Mouse (Mus musculus) kidney, adult 9 months (tissue): ENCODE results near the gene Stk39.

Source experiments
- DNase-seq: peaks from one replicate; pipeline ENCODE4 v3.0.0; 2022

Stk39 gene

GRCm38 (mm10) chr2:68270836-68271235 lies 201.2 kb downstream of the Stk39 start:
- DNase-seq, result no peak

DNA sequence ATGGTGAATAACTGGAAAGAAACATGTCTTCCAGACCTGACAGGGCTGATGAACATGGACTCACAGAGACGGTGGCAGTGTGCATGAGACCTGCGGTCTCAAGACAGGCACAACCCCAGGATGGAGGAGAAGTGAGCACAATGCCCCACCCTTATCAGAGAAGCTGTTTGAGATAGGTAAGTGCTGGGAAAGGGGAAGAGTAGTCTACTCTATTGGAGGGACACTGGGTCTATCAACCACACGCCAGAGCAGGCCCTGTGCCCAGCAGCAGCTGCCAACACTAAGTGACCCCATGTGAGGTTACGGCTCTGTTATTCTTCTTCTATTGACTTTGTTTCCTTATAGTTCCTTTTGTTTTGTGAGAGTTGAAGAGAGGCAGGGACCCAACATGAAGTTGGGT lies 202.4 kb downstream of the Stk39 start:
- DNase-seq, result no peak

DNA sequence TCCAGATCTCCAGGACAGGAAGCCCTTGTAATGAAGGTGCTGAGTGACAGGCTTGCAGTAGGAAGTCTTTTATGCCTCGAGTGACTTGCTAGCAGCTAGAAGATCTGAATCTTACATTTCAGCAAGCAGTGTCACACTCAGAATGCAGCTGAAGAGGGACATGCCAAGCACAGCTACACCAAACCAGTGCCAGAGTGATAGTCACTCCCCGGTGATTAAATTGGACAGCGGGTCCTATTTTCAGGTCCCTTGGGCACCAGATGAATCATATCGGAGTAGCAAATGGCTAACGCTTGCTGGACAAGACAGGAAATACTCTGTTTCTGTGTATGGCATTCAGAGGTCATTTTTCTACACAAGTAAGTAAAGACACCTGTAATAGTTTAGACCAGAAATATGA lies 207.2 kb downstream of the Stk39 start:
- DNase-seq, result no peak

- DNase-seq, result no peak
Measured at GRCm38 (mm10) chr2:68260911-68261310, 211.2 kb downstream of the Stk39 start.

DNA sequence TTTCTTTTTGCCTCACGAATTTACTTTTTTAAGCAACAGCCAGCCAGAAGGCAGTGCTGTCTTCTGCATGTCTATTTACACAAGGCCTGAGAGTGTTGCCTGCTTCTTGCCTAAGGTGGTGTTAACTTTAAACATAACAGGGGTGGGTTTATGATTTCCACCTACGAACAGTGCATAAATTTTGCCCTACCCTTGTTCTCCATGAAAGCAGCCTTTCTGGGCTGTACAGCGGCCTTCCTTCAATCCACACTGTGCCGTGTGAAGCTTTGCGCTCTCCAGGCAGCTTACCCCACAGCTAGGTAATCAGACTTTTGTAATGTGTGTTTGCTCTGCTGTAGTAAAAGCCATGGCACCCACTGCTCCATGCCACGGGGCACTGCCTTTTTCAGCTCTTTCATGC lies 214.5 kb downstream of the Stk39 start:
- no peak for DNase-seq

- no peak for DNase-seq
Measured at GRCm38 (mm10) chr2:68256472-68256871, 215.6 kb downstream of the Stk39 start.

DNA sequence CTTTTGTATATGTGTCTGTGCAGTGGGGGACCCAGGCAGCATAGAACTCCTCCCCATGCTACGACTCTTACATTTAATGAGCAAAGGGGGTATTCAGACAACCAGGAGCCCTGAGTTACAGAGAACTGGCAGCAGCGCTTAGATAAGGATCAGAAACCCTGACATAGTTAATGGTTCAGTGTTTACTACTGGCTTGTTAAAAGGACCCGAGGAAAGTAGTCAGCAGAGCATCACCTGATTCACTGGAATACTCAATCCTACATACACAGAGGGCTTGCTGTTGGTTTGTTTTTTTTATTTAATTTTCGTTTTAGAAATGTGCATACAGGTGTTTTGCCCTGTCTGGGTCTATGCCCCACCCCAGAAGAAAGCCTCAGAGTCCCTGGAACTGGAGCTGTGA lies 217.3 kb downstream of the Stk39 start:
- no peak for DNase-seq

- DNase-seq, result no peak
Measured at GRCm38 (mm10) chr2:68253222-68253621, 218.8 kb downstream of the Stk39 start.

- no peak for DNase-seq
Measured at GRCm38 (mm10) chr2:68252048-68252758, 219.9 kb downstream of the Stk39 start.

DNA sequence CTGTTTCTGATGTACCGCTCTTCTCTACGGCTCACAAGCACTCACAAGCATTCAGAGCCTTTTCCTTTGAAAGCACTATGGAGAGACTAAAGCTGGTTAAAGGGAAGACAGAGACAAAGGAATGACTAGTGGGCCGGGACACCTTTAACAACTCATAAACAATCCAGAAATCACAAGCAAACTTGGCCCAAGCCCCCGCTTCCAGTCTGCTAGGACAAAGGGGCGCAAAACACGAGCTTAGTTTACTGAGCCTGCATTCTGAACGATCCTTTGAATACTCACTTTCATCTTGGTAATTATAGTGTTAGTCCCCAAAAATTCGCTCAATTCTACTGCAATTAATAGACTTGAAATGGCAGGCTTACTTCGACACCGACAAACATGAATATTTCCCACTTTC lies 221.2 kb downstream of the Stk39 start:
- DNase-seq, result no peak

- no peak for DNase-seq
Measured at GRCm38 (mm10) chr2:68249855-68250424, 222.1 kb downstream of the Stk39 start.

DNA sequence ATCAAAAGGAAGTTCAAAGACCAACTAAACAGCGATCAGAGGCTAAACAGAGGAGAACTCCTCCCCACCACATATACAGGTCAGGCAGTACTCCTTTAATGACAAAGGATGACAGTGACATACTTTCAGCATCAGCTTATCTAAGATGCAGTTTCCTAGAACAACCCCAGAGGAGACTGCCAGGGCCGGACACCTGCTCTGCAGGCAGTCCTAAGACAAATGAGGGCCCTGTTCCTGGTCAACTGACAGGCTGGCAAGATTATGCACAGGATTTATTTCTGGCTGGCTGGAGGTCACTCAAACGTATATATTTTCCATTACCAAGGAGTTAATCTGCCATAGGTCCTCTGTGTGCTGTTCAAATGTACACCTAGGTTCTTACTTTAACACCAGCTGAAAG lies 225.8 kb downstream of the Stk39 start:
- no peak for DNase-seq

- no peak for DNase-seq
Measured at GRCm38 (mm10) chr2:68244556-68244955, 227.5 kb downstream of the Stk39 start.

DNA sequence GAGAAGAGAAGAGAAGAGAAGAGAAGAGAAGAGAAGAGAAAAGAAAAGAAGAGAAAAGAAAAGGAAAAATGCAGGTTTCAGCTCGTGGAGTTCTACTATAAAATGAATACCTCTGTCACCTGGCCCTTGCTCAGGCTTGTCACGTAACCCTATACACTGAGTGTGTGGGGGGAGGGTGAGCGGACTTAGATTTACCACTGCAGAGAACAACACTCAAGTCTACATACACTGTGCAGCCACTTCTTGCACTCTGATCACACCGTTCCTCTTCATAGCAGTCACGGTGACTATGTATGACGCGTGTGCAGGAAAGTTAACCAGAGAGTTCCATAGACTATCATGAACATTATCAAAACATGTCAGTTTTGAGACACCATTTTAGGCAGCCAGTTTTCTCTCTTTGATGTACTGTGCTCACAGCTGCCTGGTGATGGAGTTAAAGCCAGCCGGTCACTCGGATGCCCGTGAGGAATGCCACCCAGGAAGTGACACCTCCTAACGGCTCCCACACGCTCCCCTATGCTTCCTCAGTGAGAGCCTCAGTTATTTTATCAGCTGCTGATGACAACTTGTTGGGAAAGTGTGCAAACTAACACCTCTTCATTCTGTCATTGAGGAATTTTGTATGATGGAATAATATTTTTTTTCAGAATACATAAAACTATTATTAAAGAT lies 228.1 kb downstream of the Stk39 start:
- DNase-seq, result no peak

DNA sequence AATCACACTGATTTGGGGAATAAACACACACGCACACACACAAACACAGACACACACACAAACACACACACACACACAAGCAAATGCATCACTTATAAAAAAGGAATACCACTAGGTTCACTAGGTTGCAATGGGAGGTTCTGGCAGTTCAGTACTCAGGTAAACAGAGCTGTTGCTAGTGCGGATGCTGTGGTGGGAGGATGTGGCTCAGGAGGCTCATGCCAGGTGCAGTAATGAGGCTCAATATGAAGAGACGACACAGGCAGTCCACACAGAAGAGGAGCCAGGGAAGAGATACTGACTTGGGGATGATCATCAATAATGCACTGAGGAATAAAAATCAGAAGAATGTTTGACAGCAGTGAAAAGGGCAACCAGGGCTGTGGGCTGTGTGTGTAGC lies 228.8 kb downstream of the Stk39 start:
- no peak for DNase-seq

DNA sequence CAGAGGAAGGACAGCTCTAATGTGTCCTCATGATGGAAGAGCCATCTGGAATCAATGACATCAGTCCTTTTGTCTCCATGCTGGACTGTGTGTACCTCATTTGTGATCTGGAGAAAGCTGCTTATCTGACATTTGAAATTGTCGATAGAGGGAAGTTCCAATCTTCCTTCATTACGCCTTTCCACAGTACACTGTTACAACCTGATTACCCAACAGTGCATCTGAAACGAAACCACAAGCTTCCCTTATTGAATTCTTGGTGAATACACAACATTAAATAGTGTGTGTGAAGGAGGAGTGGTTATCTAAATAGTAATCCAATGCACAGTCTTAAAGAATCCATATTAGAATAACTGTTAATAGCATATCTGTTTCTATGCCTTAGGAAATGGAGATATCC lies 230.0 kb downstream of the Stk39 start:
- DNase-seq, result no peak

DNA sequence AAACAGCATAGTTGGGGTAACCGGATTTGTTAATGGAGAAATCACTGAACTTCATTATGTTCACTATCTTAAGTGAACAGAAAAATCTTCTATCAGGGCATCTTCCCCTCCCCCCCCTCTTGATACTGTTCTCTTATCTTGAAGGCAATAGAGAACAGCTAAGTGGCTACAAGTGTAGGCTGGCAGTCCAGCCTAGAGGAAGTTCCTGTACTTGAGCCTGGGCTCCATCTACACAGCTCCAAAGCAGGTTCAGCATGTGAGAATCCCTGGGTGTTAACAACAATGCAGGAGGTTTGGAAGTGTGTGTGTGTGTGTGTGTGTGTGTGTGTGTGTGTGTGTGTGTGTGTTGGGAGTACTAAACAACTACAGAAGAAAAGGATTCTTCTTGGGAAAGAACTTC lies 230.4 kb downstream of the Stk39 start:
- DNase-seq, result no peak

GRCm38 (mm10) chr2:68239415-68239814 lies 232.7 kb downstream of the Stk39 start:
- peak; percentile 60 for DNase-seq

GRCm38 (mm10) chr2:68232929-68233328 lies 239.1 kb downstream of the Stk39 start:
- no peak for DNase-seq

- DNase-seq, result no peak
Measured at GRCm38 (mm10) chr2:68229872-68230271, 242.2 kb downstream of the Stk39 start.

- DNase-seq, result no peak
Measured at GRCm38 (mm10) chr2:68229081-68229480, 243.0 kb downstream of the Stk39 start.

- DNase-seq, result peak; percentile 38
Measured at GRCm38 (mm10) chr2:68222227-68222873, 249.7 kb downstream of the Stk39 start.

- DNase-seq, result peak; percentile 16
Measured at GRCm38 (mm10) chr2:68221226-68221625, 250.8 kb downstream of the Stk39 start.

- no peak for DNase-seq
Measured at GRCm38 (mm10) chr2:68219823-68220222, 252.2 kb downstream of the Stk39 start.
